Mouse (Mus musculus) cerebellum, adult 2 months (tissue): ENCODE measurements around the gene Zfp64.

Experiments
- CTCF ChIP-seq: fragments of 200-500 bp; IDR thresholded peaks from 2 replicates; pipeline ENCODE4 v1.5.1; 2011; ENCODE audit warnings: low read depth, mild to moderate bottlenecking, control low read depth, low read length, moderate library complexity, borderline replicate concordance; ENCODE audit not compliant: insufficient read depth
- POLR2A ChIP-seq: fragments of 200-500 bp; IDR thresholded peaks from 2 replicates; pipeline ENCODE4 v1.6.1; 2011; ENCODE audit warnings: low read length, control low read depth, borderline replicate concordance; ENCODE audit not compliant: insufficient read depth

DNA sequence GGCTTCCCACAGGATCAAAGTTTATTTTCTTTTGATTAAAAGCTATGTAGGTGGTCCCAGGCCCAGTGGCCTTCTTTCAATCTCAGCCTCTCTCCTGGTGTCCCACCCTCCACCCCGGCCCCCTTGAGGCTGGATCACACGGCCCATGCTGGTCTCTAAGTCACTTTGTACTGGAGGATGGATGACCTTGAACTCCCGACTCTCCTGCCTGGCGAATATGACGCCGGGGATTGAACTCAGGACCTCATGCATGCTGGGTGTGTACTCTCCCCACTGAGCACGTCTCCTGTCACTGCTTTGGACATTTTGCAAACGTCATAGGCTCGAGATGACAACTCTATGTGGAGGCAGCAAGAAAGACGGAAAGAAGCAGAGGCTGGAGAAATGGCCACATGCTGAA, 103.8 kb downstream of the Zfp64 start:
- TF ChIP-seq POLR2A = no peak
- TF ChIP-seq CTCF = no peak
